Mouse (Mus musculus): ENCODE measurements around the gene Fxyd4. TPM values are rescaled to one million over a fixed set of nuclear protein-coding genes. Genes with fewer than 3 reads are reported as not detected.
A peak's percentile ranks its signal among the peaks of the same experiment; 100 is the strongest.

Fxyd4 gene
- polyA plus RNA-seq, 1 experiment from 2014 or later: 4.2 TPM

DNA sequence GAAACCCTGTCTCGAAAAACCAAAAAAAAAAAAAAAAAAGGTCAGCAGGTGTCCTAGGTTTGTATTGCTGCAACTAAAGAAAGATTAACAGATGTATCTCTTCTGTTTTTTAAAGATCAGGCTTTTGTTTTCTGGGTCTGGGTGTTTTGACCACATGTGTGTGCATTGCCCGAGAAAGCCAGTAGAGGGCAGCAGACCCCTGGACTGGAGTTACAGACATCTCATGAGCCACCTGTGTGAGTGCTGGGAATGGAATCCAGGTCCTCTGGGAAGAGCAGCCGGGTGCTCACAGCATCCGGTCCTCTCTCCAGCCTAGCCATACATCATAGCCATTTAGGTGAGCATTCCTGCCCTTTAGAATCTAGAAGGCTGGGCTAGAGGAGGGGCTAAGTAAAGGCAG lies 14.8 kb upstream of the Fxyd4 start:
- H3K4me3 ChIP-seq (ENCODE audit: low read depth, low read length): no peak overlapping the region
- no peaks in the 10 kb centered on the region for H3K27me3 ChIP-seq (ENCODE audit: control insufficient read depth, insufficient read depth, low read length)
- H3K27ac ChIP-seq (replicated peaks): no peak overlapping the region
- no peak for DNase-seq (ENCODE audit: low spot score)
- H3K9ac ChIP-seq (ENCODE audit: low read length): no peak overlapping the region
- ATAC-seq (ENCODE audit: low FRiP score, low TSS enrichment): no peak
- H3K36me3 ChIP-seq (ENCODE audit: control insufficient read depth, insufficient read depth, low read length): no peaks in the 10 kb centered on the region
- H3K4me1 ChIP-seq (replicated peaks; ENCODE audit: control insufficient read depth, insufficient read depth): no peaks in the 10 kb centered on the region
- 80% methylated on average over 4 of the region's 4 CpGs for WGBS
- TF ChIP-seq EP300 (optimal IDR thresholded peaks at IDR 0.05) (no peak), CTCF (IDR thresholded peaks at IDR 0.05; ENCODE audit: low read depth) (peak; percentile 46; the same call in 1 of the 2 replicates)
- H3K9me3 ChIP-seq (ENCODE audit: control insufficient read depth, low read length): no peaks in the 10 kb centered on the region
- H3K4me2 ChIP-seq (replicated peaks; ENCODE audit: low read depth): no peak overlapping the region

DNA sequence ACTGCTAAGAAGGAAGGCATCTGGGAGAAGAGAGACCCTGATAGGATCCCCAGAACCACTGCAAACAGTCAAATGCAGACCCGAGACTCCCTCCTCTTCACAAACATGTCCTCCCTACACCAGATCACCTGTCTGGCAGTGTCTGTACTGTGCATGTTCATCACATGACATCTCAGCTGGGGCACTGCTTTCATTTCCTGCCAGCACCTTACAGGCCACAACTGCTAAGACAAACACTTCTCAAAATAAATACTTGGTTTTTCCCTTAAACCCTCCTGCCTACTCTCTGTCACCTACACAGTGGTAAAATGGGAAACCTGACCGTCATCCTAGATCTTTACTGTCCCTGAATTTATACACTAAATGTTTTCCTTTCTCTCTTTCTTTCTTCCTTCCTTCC lies 6.4 kb upstream of the Fxyd4 start:
- 78% methylated on average over 2 of the region's 2 CpGs for WGBS
- Histone ChIP-seq H3K4me1 (replicated peaks; ENCODE audit: control insufficient read depth, insufficient read depth) (no peaks in the 10 kb centered on the region), H3K27ac (replicated peaks) (no peak overlapping the region), H3K4me2 (replicated peaks; ENCODE audit: low read depth) (no peak overlapping the region), H3K9ac (ENCODE audit: low read length) (no peak overlapping the region), H3K9me3 (ENCODE audit: control insufficient read depth, low read length) (no peaks in the 10 kb centered on the region), H3K27me3 (ENCODE audit: control insufficient read depth, insufficient read depth, low read length) (no peaks in the 10 kb centered on the region), H3K36me3 (ENCODE audit: control insufficient read depth, insufficient read depth, low read length) (no peaks in the 10 kb centered on the region), H3K4me3 (ENCODE audit: low read depth, low read length) (no peak overlapping the region)
- TF ChIP-seq EP300 (optimal IDR thresholded peaks at IDR 0.05): no peak
- TF ChIP-seq CTCF (IDR thresholded peaks at IDR 0.05; ENCODE audit: low read depth): no peak
- DNase-seq (ENCODE audit: low spot score): no peak
- ATAC-seq (ENCODE audit: low FRiP score, low TSS enrichment): no peak

DNA sequence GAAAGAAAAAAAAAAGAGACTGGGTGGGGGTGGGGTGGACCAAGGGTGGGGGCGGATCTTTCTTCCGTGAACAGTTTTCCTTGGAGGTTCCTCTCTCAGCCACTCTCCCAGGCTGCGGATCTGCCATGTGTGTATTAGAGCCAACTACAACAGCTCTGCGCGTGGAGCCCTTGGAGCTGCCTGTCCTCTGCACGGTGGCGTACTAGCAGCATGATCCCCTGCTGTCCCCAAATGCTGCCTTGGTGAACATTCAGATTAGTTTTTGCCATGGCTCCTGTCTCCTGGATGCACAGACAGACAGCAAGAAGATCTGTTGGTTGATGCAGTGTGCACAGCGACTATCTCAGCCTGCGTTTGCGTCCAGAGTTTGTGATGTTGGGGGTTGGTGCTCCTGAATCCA lies 5.3 kb upstream of the Fxyd4 start:
- H3K27me3 ChIP-seq (ENCODE audit: control insufficient read depth, insufficient read depth, low read length): no peaks in the 10 kb centered on the region

DNA sequence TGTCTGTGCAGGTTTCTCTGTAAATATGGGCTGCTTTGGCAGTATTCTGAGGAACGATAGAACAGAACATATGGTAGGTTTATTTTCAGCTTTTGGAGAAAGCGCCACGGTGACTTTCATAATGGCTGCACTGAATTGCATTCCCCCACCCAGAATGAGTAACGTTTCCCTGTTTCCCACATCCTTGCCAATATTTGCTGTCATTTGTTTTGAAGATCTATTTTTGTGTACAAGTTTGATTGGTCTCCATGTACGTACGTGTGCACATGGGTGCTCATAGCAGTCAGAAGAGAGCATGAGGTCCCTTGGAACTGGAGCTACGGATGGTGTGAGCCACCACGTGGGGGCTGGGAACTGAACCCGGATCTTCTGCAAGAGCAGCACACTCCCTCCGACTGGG lies 1.5 kb upstream of the Fxyd4 start:
- H3K27ac ChIP-seq (replicated peaks): no peak overlapping the region
- no peak for DNase-seq (ENCODE audit: low spot score)
- H3K27me3 ChIP-seq (ENCODE audit: control insufficient read depth, insufficient read depth, low read length): no peaks in the 10 kb centered on the region
- H3K9me3 ChIP-seq (ENCODE audit: control insufficient read depth, low read length): no peaks in the 10 kb centered on the region
- no peak overlapping the region for H3K9ac ChIP-seq (ENCODE audit: low read length)
- WGBS: 74% methylated on average over 10 of the region's 10 CpGs
- no peak for TF ChIP-seq EP300 (optimal IDR thresholded peaks at IDR 0.05)
- TF ChIP-seq CTCF (IDR thresholded peaks at IDR 0.05; ENCODE audit: low read depth): no peak
- H3K4me2 ChIP-seq (replicated peaks; ENCODE audit: low read depth): no peak overlapping the region
- no peaks in the 10 kb centered on the region for H3K36me3 ChIP-seq (ENCODE audit: control insufficient read depth, insufficient read depth, low read length)
- no peaks in the 10 kb centered on the region for H3K4me1 ChIP-seq (replicated peaks; ENCODE audit: control insufficient read depth, insufficient read depth)
- H3K4me3 ChIP-seq (ENCODE audit: low read depth, low read length): no peak overlapping the region
- no peak for ATAC-seq (ENCODE audit: low FRiP score, low TSS enrichment)

More for the DNA sequence above, 5.3 kb upstream of the Fxyd4 start:
- H3K27ac ChIP-seq (replicated peaks): no peak overlapping the region
- H3K4me2 ChIP-seq (replicated peaks; ENCODE audit: low read depth): no peak overlapping the region
- 73% methylated on average over 9 of the region's 10 CpGs for WGBS
- H3K9ac ChIP-seq (ENCODE audit: low read length): no peak overlapping the region
- H3K9me3 ChIP-seq (ENCODE audit: control insufficient read depth, low read length): no peaks in the 10 kb centered on the region
- ATAC-seq (ENCODE audit: low FRiP score, low TSS enrichment) (no peak), DNase-seq (ENCODE audit: low spot score) (no peak)
- no peaks in the 10 kb centered on the region for H3K4me1 ChIP-seq (replicated peaks; ENCODE audit: control insufficient read depth, insufficient read depth)
- TF ChIP-seq CTCF (IDR thresholded peaks at IDR 0.05; ENCODE audit: low read depth) (no peak), EP300 (optimal IDR thresholded peaks at IDR 0.05) (no peak)
- H3K4me3 ChIP-seq (ENCODE audit: low read depth, low read length): no peak overlapping the region
- H3K36me3 ChIP-seq (ENCODE audit: control insufficient read depth, insufficient read depth, low read length): no peaks in the 10 kb centered on the region

GRCm38 (mm10) chr6:117935681-117936612 lies 1.5 kb downstream of the Fxyd4 start:
- Histone ChIP-seq H3K27me3 (ENCODE audit: control insufficient read depth, insufficient read depth, low read length) (no peaks in the 10 kb centered on the region), H3K27ac (replicated peaks) (no peak overlapping the region), H3K4me1 (replicated peaks; ENCODE audit: control insufficient read depth, insufficient read depth) (no peaks in the 10 kb centered on the region), H3K36me3 (ENCODE audit: control insufficient read depth, insufficient read depth, low read length) (no peaks in the 10 kb centered on the region), H3K4me2 (replicated peaks; ENCODE audit: low read depth) (no peak overlapping the region), H3K4me3 (ENCODE audit: low read depth, low read length) (no peak overlapping the region), H3K9me3 (ENCODE audit: control insufficient read depth, low read length) (no peaks in the 10 kb centered on the region), H3K9ac (ENCODE audit: low read length) (no peak overlapping the region)
- DNase-seq (ENCODE audit: low spot score): no peak
- TF ChIP-seq CTCF (IDR thresholded peaks at IDR 0.05; ENCODE audit: low read depth): no peak
- TF ChIP-seq EP300 (optimal IDR thresholded peaks at IDR 0.05): no peak
- ATAC-seq (ENCODE audit: low FRiP score, low TSS enrichment): 0 out of 2 replicates have a peak, but pooled peaks have one; percentile 5
- 82% methylated on average over 14 of the region's 14 CpGs for WGBS

GRCm38 (mm10) chr6:117934301-117934700 lies 3.2 kb downstream of the Fxyd4 start:
- Histone ChIP-seq H3K27me3 (ENCODE audit: control insufficient read depth, insufficient read depth, low read length) (no peaks in the 10 kb centered on the region), H3K4me1 (replicated peaks; ENCODE audit: control insufficient read depth, insufficient read depth) (no peaks in the 10 kb centered on the region), H3K4me3 (ENCODE audit: low read depth, low read length) (no peak overlapping the region), H3K9me3 (ENCODE audit: control insufficient read depth, low read length) (no peaks in the 10 kb centered on the region), H3K9ac (ENCODE audit: low read length) (no peak overlapping the region), H3K27ac (replicated peaks) (no peak overlapping the region), H3K4me2 (replicated peaks; ENCODE audit: low read depth) (no peak overlapping the region), H3K36me3 (ENCODE audit: control insufficient read depth, insufficient read depth, low read length) (no peaks in the 10 kb centered on the region)
- TF ChIP-seq CTCF (IDR thresholded peaks at IDR 0.05; ENCODE audit: low read depth) (no peak), EP300 (optimal IDR thresholded peaks at IDR 0.05) (no peak)
- ATAC-seq (ENCODE audit: low FRiP score, low TSS enrichment) (no peak), DNase-seq (ENCODE audit: low spot score) (no peak)
- 79% methylated on average over 6 of the region's 6 CpGs for WGBS

Data from stomach, postnatal 0 days (tissue).